Mouse (Mus musculus) cortical plate, adult 2 months (tissue): ENCODE measurements around the gene Nmd3.

ENCODE experiments used
- CTCF ChIP-seq: fragments of 200-500 bp; IDR thresholded peaks from 2 replicates; pipeline ENCODE4 v1.5.1; 2011; ENCODE audit warnings: mild to moderate bottlenecking, control low read depth, low read length; ENCODE audit not compliant: insufficient read depth; ENCODE audit errors: extremely low read depth
- POLR2A ChIP-seq: fragments of 200-500 bp; IDR thresholded peaks from 2 replicates; pipeline ENCODE4 v1.6.1; 2011; ENCODE audit warnings: mild to moderate bottlenecking, low read length, control low read depth; ENCODE audit not compliant: insufficient read depth; ENCODE audit errors: extremely low read depth

- TF ChIP-seq CTCF (no peak), POLR2A (no peak)
Measured at GRCm38 (mm10) chr3:69755968-69756367, 34.2 kb downstream of the Nmd3 start.
